Mouse (Mus musculus): ENCODE results near the gene Lyzl4. TPM values are rescaled to one million over a fixed set of nuclear protein-coding genes. Genes with fewer than 3 reads are reported as not detected.

The Lyzl4 gene
- total and polyA plus RNA-seq, 3 experiments = not detected

- Histone ChIP-seq H3K4me3 (ENCODE audit: control insufficient read depth in 1 of 2, insufficient read depth in 1 of 2, low read depth in 2 of 2, low read length in 2 of 2) (no peak overlapping the region), H3K27me3 (ENCODE audit: control insufficient read depth in 1 of 2, insufficient read depth in 2 of 2, low read length in 2 of 2) (no peaks in the 10 kb centered on the region), H3K9me3 (replicated peaks; ENCODE audit: insufficient read depth, low read length) (no peaks in the 10 kb centered on the region), H3K36me3 (ENCODE audit: control insufficient read depth in 1 of 2, insufficient read depth in 2 of 2, low read length in 2 of 2) (no peaks in the 10 kb centered on the region), H3K9ac (ENCODE audit: control insufficient read depth, low read depth, low read length, poor library complexity, severe bottlenecking) (no peak overlapping the region), H3K27ac (ENCODE audit: control insufficient read depth, low read depth, low read length) (no peak overlapping the region), H3K79me2 (ENCODE audit: control insufficient read depth, insufficient read depth, low read length, poor library complexity) (no peaks in the 10 kb centered on the region), H3K4me1 (ENCODE audit: control insufficient read depth in 1 of 2, insufficient read depth in 2 of 2, low read length in 2 of 2) (no peaks in the 10 kb centered on the region)
- no peak for DNase-seq (ENCODE audit: low read depth, low spot score)
- TF ChIP-seq HCFC1 (IDR thresholded peaks at IDR 0.05; ENCODE audit: low read depth, low read length) = no peak
- TF ChIP-seq GATA1 (IDR thresholded peaks at IDR 0.05; ENCODE audit: low read depth, low read length) = no peak
- TF ChIP-seq MXI1 (IDR thresholded peaks at IDR 0.05; ENCODE audit: low read depth, low read length) = no peak
Measured at GRCm38 (mm10) chr9:121663467-121663866, 21.6 kb upstream of the Lyzl4 start.

GRCm38 (mm10) chr9:121659791-121660190 is 17.9 kb upstream of the Lyzl4 start:
- H3K9ac ChIP-seq (ENCODE audit: control insufficient read depth, low read depth, low read length, poor library complexity, severe bottlenecking) = no peak overlapping the region
- H3K79me2 ChIP-seq (ENCODE audit: control insufficient read depth, insufficient read depth, low read length, poor library complexity) = no peaks in the 10 kb centered on the region
- no peak overlapping the region for H3K4me3 ChIP-seq (ENCODE audit: control insufficient read depth in 1 of 2, insufficient read depth in 1 of 2, low read depth in 2 of 2, low read length in 2 of 2)
- H3K4me1 ChIP-seq (ENCODE audit: control insufficient read depth in 1 of 2, insufficient read depth in 2 of 2, low read length in 2 of 2) = no peaks in the 10 kb centered on the region
- no peaks in the 10 kb centered on the region for H3K36me3 ChIP-seq (ENCODE audit: control insufficient read depth in 1 of 2, insufficient read depth in 2 of 2, low read length in 2 of 2)
- no peak for DNase-seq (ENCODE audit: low read depth, low spot score)
- no peaks in the 10 kb centered on the region for H3K9me3 ChIP-seq (replicated peaks; ENCODE audit: insufficient read depth, low read length)
- H3K27ac ChIP-seq (ENCODE audit: control insufficient read depth, low read depth, low read length) = no peak overlapping the region
- no peaks in the 10 kb centered on the region for H3K27me3 ChIP-seq (ENCODE audit: control insufficient read depth in 1 of 2, insufficient read depth in 2 of 2, low read length in 2 of 2)
- no peak for TF ChIP-seq ETS1 (IDR thresholded peaks at IDR 0.05; ENCODE audit: low read depth, low read length)
- no peak for TF ChIP-seq GATA1 (IDR thresholded peaks at IDR 0.05; ENCODE audit: low read depth, low read length)
- TF ChIP-seq HCFC1 (IDR thresholded peaks at IDR 0.05; ENCODE audit: low read depth, low read length) = no peak
- TF ChIP-seq USF2 (IDR thresholded peaks at IDR 0.05; ENCODE audit: borderline replicate concordance in 1 of 2, insufficient read depth in 1 of 2, low read depth in 1 of 2, low read length in 2 of 2) = no peak
- no peak for TF ChIP-seq USF1 (IDR thresholded peaks at IDR 0.05; ENCODE audit: low read depth, low read length)
- no peak for TF ChIP-seq EP300 (IDR thresholded peaks at IDR 0.05; ENCODE audit: low read depth in 1 of 2, low read length in 2 of 2)
- TF ChIP-seq CHD1 (IDR thresholded peaks at IDR 0.05; ENCODE audit: low read depth, low read length) = no peak
- TF ChIP-seq POLR2A (IDR thresholded peaks at IDR 0.05; ENCODE audit: control insufficient read depth in 1 of 2, insufficient read depth in 1 of 2, low read depth in 1 of 2, low read length in 2 of 2, poor library complexity in 1 of 2) = no peak
- no peak for TF ChIP-seq BHLHE40 (IDR thresholded peaks at IDR 0.05; ENCODE audit: borderline replicate concordance, low read depth, low read length)
- no peak for TF ChIP-seq NELFE (IDR thresholded peaks at IDR 0.05; ENCODE audit: low read depth, low read length)
- no peak for TF ChIP-seq TAL1 (IDR thresholded peaks at IDR 0.05; ENCODE audit: low read length)
- no peak for TF ChIP-seq RAD21 (IDR thresholded peaks at IDR 0.05; ENCODE audit: low read depth, low read length)
- TF ChIP-seq NRF1 (IDR thresholded peaks at IDR 0.05; ENCODE audit: insufficient read depth, low read depth, low read length, poor library complexity, severe bottlenecking) = no peak
- TF ChIP-seq KAT2A (conservative IDR thresholded peaks at IDR 0.05; ENCODE audit: low read depth, low read length) = no peak
- TF ChIP-seq GABPA (IDR thresholded peaks at IDR 0.05; ENCODE audit: low read depth, low read length) = no peak
